Mouse (Mus musculus) heart, embryonic 12.5 days (tissue): ENCODE results near the gene Gipc2. TPM values are rescaled to one million over a fixed set of nuclear protein-coding genes. Genes with fewer than 3 reads are reported as not detected.

Source experiments
- ATAC-seq: fragments of 200-750 bp; cut with Nextera tagmentation; 2 replicates; pipeline ENCODE4 v1.8.0; 2017; ENCODE audit warnings: moderate TSS enrichment, moderate library complexity; ENCODE audit not compliant: insufficient number of reproducible peaks, low FRiP score
- H3K27ac ChIP-seq: fragments of 300-500 bp; sonication (generic); 2 replicates; pipeline ENCODE4 v1.5.1; 2016; ENCODE audit warnings: mild to moderate bottlenecking, moderate library complexity; ENCODE audit not compliant: poor library complexity, severe bottlenecking
- H3K27me3 ChIP-seq: fragments of 300-500 bp; sonication (generic); replicated peaks from 2 replicates; pipeline ENCODE4 v1.6.1; 2016; ENCODE audit warnings: mild to moderate bottlenecking, moderate library complexity
- H3K36me3 ChIP-seq: fragments of 300-500 bp; sonication (generic); 2 replicates; pipeline ENCODE4 v1.6.1; 2016; ENCODE audit warnings: mild to moderate bottlenecking, moderate library complexity
- H3K4me1 ChIP-seq: fragments of 300-500 bp; sonication (generic); replicated peaks from 2 replicates; pipeline ENCODE4 v1.6.1; 2016; ENCODE audit warnings: mild to moderate bottlenecking
- H3K4me2 ChIP-seq: fragments of 300-500 bp; sonication (generic); 2 replicates; pipeline ENCODE4 v1.6.1; 2016; ENCODE audit warnings: mild to moderate bottlenecking, moderate library complexity
- H3K4me3 ChIP-seq: fragments of 300-500 bp; sonication (generic); 2 replicates; pipeline ENCODE4 v1.5.1; 2016; ENCODE audit warnings: mild to moderate bottlenecking
- H3K9ac ChIP-seq: fragments of 300-500 bp; sonication (generic); 2 replicates; pipeline ENCODE4 v1.6.1; 2016; ENCODE audit warnings: mild to moderate bottlenecking, moderate library complexity
- H3K9me3 ChIP-seq: fragments of 300-500 bp; sonication (generic); replicated peaks from 2 replicates; pipeline ENCODE4 v1.6.1; 2016; ENCODE audit warnings: mild to moderate bottlenecking, moderate library complexity
- WGBS: fragments of 180-500 bp; shearing (Covaris S2); methylation state at CpG from one replicate; pipeline ENCODE4 v1.1.7; 2016; 5-methylcytosine and 5-hydroxymethylcytosine counted together
- polyA plus RNA-seq: library from polyadenylated mRNA; unstranded; fragments of >200 nt; fragmentation: Nextera tagmentation; extraction: Ambion mirVana; gene quantifications from 2 replicates; pipeline ENCODE4 v1.2.1, GENCODE M21; 2016

Gene Gipc2
- polyA plus RNA-seq, 1 experiment from 2014 or later, result 4.5 TPM

- Histone ChIP-seq H3K27me3 (peaks cover 11% of the 10 kb centered on the region; the same call in 1 of the 2 replicates), H3K4me3 (no peak overlapping the region), H3K36me3 (no peaks in the 10 kb centered on the region), H3K27ac (no peak overlapping the region), H3K9ac (no peak overlapping the region), H3K4me1 (peaks cover 7% of the 10 kb centered on the region), H3K4me2 (no peak overlapping the region), H3K9me3 (no peaks in the 10 kb centered on the region)
- no peak for ATAC-seq
- WGBS, result 64% methylated on average over 2 of the region's 2 CpGs
Measured at GRCm38 (mm10) chr3:152069001-152069400, 97.0 kb downstream of the Gipc2 start.

- no peak for ATAC-seq
- H3K4me2 ChIP-seq, result no peak overlapping the region
- no peak overlapping the region for H3K9ac ChIP-seq
- H3K4me1 ChIP-seq, result peaks cover 7% of the 10 kb centered on the region
- H3K4me3 ChIP-seq, result no peak overlapping the region
- H3K27me3 ChIP-seq, result peaks cover 11% of the 10 kb centered on the region; the same call in 1 of the 2 replicates
- no peaks in the 10 kb centered on the region for H3K9me3 ChIP-seq
- H3K27ac ChIP-seq, result no peak overlapping the region
- WGBS, result 82% methylated on average over 1 of the region's 1 CpGs
- no peaks in the 10 kb centered on the region for H3K36me3 ChIP-seq
Measured at GRCm38 (mm10) chr3:152068311-152068710, 97.7 kb downstream of the Gipc2 start.

- no peak overlapping the region for H3K9ac ChIP-seq
- 19% methylated on average over 13 of the region's 13 CpGs for WGBS
Measured at GRCm38 (mm10) chr3:152066696-152067095, 99.3 kb downstream of the Gipc2 start.

GRCm38 (mm10) chr3:152065806-152066205, 100.2 kb downstream of the Gipc2 start:
- Histone ChIP-seq H3K9ac (no peak overlapping the region), H3K27ac (no peak overlapping the region), H3K36me3 (no peaks in the 10 kb centered on the region), H3K4me1 (peaks cover 7% of the 10 kb centered on the region), H3K4me2 (no peak overlapping the region), H3K4me3 (no peak overlapping the region), H3K9me3 (no peaks in the 10 kb centered on the region), H3K27me3 (peaks cover 11% of the 10 kb centered on the region; the same call in 1 of the 2 replicates)
- ATAC-seq, result no peak
- WGBS, result 42% methylated on average over 4 of the region's 4 CpGs

More at GRCm38 (mm10) chr3:152066696-152067095, 99.3 kb downstream of the Gipc2 start:
- Histone ChIP-seq H3K4me1 (peaks cover 7% of the 10 kb centered on the region), H3K9me3 (no peaks in the 10 kb centered on the region), H3K4me2 (peak overlapping the region; percentile 64), H3K4me3 (peak overlapping the region; percentile 24), H3K36me3 (no peaks in the 10 kb centered on the region), H3K27ac (no peak overlapping the region), H3K27me3 (peaks cover 11% of the 10 kb centered on the region; the same call in 1 of the 2 replicates)
- ATAC-seq, result no peak

- H3K4me2 ChIP-seq, result no peak overlapping the region
- no peak overlapping the region for H3K9ac ChIP-seq
- no peaks in the 10 kb centered on the region for H3K9me3 ChIP-seq
- peaks cover 7% of the 10 kb centered on the region for H3K4me1 ChIP-seq
- no peak overlapping the region for H3K4me3 ChIP-seq
- H3K27ac ChIP-seq, result no peak overlapping the region
- no peaks in the 10 kb centered on the region for H3K36me3 ChIP-seq
- no peak for ATAC-seq
- peaks cover 11% of the 10 kb centered on the region; the same call in 1 of the 2 replicates for H3K27me3 ChIP-seq
- WGBS, result 73% methylated on average over 2 of the region's 2 CpGs
Measured at GRCm38 (mm10) chr3:152064166-152064565, 101.9 kb downstream of the Gipc2 start.

GRCm38 (mm10) chr3:152062806-152063205, 103.2 kb downstream of the Gipc2 start:
- no peak overlapping the region for H3K4me3 ChIP-seq
- H3K36me3 ChIP-seq, result no peaks in the 10 kb centered on the region
- no peak overlapping the region for H3K9ac ChIP-seq
- H3K9me3 ChIP-seq, result no peaks in the 10 kb centered on the region
- H3K27ac ChIP-seq, result no peak overlapping the region
- ATAC-seq, result no peak
- peaks cover 11% of the 10 kb centered on the region; the same call in 1 of the 2 replicates for H3K27me3 ChIP-seq
- H3K4me2 ChIP-seq, result no peak overlapping the region
- peaks cover 7% of the 10 kb centered on the region for H3K4me1 ChIP-seq
- 35% methylated on average over 3 of the region's 3 CpGs for WGBS

GRCm38 (mm10) chr3:152061145-152061544, 104.9 kb downstream of the Gipc2 start:
- Histone ChIP-seq H3K9me3 (no peaks in the 10 kb centered on the region), H3K36me3 (no peaks in the 10 kb centered on the region), H3K27ac (no peak overlapping the region), H3K9ac (no peak overlapping the region), H3K4me3 (no peak overlapping the region), H3K4me2 (no peak overlapping the region), H3K4me1 (no peaks in the 10 kb centered on the region), H3K27me3 (peaks cover 8% of the 10 kb centered on the region; the same call in 1 of the 2 replicates)
- ATAC-seq, result no peak
- WGBS, result 89% methylated on average over 5 of the region's 5 CpGs

GRCm38 (mm10) chr3:152058235-152058634, 107.8 kb downstream of the Gipc2 start:
- ATAC-seq, result no peak
- H3K27me3 ChIP-seq, result no peaks in the 10 kb centered on the region
- H3K27ac ChIP-seq, result no peak overlapping the region
- no peaks in the 10 kb centered on the region for H3K36me3 ChIP-seq
- H3K4me3 ChIP-seq, result no peak overlapping the region
- WGBS, result 74% methylated on average over 2 of the region's 2 CpGs
- no peak overlapping the region for H3K9ac ChIP-seq
- no peaks in the 10 kb centered on the region for H3K9me3 ChIP-seq
- H3K4me2 ChIP-seq, result no peak overlapping the region
- peaks cover 8% of the 10 kb centered on the region for H3K4me1 ChIP-seq

- peak; percentile 61; the same call in 1 of the 2 replicates for ATAC-seq
- Histone ChIP-seq H3K4me3 (no peak overlapping the region), H3K4me1 (peaks cover 8% of the 10 kb centered on the region), H3K27me3 (no peaks in the 10 kb centered on the region), H3K4me2 (no peak overlapping the region), H3K27ac (no peak overlapping the region), H3K9ac (no peak overlapping the region), H3K36me3 (no peaks in the 10 kb centered on the region), H3K9me3 (no peaks in the 10 kb centered on the region)
- WGBS, result 37% methylated on average over 4 of the region's 4 CpGs
Measured at GRCm38 (mm10) chr3:152054260-152054659, 111.8 kb downstream of the Gipc2 start.

GRCm38 (mm10) chr3:152051959-152052358, 114.1 kb downstream of the Gipc2 start:
- ATAC-seq, result no peak

GRCm38 (mm10) chr3:152047914-152048313, 118.1 kb downstream of the Gipc2 start:
- Histone ChIP-seq H3K9ac (no peak overlapping the region), H3K27ac (no peak overlapping the region), H3K4me2 (no peak overlapping the region), H3K9me3 (no peaks in the 10 kb centered on the region), H3K36me3 (no peaks in the 10 kb centered on the region), H3K4me3 (no peak overlapping the region), H3K27me3 (no peaks in the 10 kb centered on the region), H3K4me1 (no peaks in the 10 kb centered on the region)
- no peak for ATAC-seq

More at GRCm38 (mm10) chr3:152051959-152052358, 114.1 kb downstream of the Gipc2 start:
- Histone ChIP-seq H3K9me3 (no peaks in the 10 kb centered on the region), H3K36me3 (no peaks in the 10 kb centered on the region), H3K4me1 (peaks cover 8% of the 10 kb centered on the region), H3K27ac (no peak overlapping the region), H3K9ac (no peak overlapping the region), H3K4me3 (no peak overlapping the region), H3K4me2 (no peak overlapping the region), H3K27me3 (no peaks in the 10 kb centered on the region)
- 78% methylated on average over 2 of the region's 2 CpGs for WGBS

GRCm38 (mm10) chr3:152046895-152047294, 119.1 kb downstream of the Gipc2 start:
- no peaks in the 10 kb centered on the region for H3K27me3 ChIP-seq
- H3K4me2 ChIP-seq, result no peak overlapping the region

More at GRCm38 (mm10) chr3:152046895-152047294, 119.1 kb downstream of the Gipc2 start:
- WGBS, result 76% methylated on average over 3 of the region's 3 CpGs
- H3K9ac ChIP-seq, result no peak overlapping the region
- no peaks in the 10 kb centered on the region for H3K9me3 ChIP-seq
- no peak overlapping the region for H3K4me3 ChIP-seq
- no peaks in the 10 kb centered on the region for H3K36me3 ChIP-seq
- no peaks in the 10 kb centered on the region for H3K4me1 ChIP-seq
- ATAC-seq, result no peak
- H3K27ac ChIP-seq, result no peak overlapping the region
